Mouse (Mus musculus) olfactory bulb, adult 2 months (tissue): ENCODE data around the gene St3gal3.

Source experiments
- CTCF ChIP-seq: fragments of 200-500 bp; IDR thresholded peaks from 2 replicates; pipeline ENCODE4 v1.5.1; 2012; ENCODE audit warnings: low read depth, mild to moderate bottlenecking, low read length, moderate library complexity; ENCODE audit not compliant: insufficient read depth
- POLR2A ChIP-seq: fragments of 200-500 bp; IDR thresholded peaks from 2 replicates; pipeline ENCODE4 v1.6.1; 2012; ENCODE audit warnings: mild to moderate bottlenecking, low read depth, low read length, moderate library complexity; ENCODE audit not compliant: insufficient read depth

DNA sequence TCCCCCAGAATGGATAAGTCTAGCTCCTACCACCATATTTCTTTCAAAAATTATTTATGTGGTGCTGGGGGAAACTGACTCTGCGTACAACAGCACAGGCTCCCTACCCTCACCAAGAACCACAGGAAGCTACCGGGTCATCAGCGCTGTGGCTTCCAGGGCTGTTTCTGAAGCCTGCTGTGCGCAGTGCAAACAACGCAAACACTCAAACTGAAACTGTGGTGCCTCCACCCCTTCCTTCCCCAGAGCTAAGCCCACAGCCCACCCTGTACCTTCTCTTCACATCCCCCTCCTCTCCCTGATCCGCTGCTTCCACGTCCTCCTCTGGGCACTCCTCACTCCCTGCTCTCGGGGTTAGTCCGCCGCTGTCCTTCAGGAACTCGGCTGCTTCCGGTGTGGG is 27.4 kb upstream of the St3gal3 start:
- TF ChIP-seq CTCF = no peak
- TF ChIP-seq POLR2A = no peak
